Mouse (Mus musculus): ENCODE measurements around the gene Ets1.

DNA sequence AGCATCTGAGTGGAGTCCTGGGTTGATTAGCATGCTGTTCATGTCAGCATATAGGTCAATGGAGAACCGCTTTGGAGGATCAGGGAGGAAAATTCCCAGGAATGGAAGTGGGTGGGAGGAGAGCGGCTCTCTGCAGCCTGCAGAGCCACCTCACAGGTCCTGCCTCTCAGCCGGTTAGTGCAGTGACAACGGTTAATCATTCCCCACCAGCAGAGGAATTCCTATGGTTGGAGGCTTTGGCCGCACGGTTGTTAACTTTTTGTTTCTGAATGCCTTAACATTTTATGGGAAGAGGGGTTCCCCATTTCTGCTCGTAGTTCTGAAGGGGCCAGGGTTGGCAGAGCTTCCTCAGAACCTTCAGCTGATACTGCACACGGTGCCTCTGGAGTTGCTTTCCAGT is 107.1 kb downstream of the Ets1 start:
- TF ChIP-seq CTCF (IDR thresholded peaks at IDR 0.05; ENCODE audit: control insufficient read depth, insufficient read depth, low read length): no peak
- no peak for TF ChIP-seq POLR2A (IDR thresholded peaks at IDR 0.05; ENCODE audit: borderline replicate concordance, control insufficient read depth, low read depth, low read length)

Data from bone marrow, adult 2 months (tissue).